Mouse (Mus musculus) heart, postnatal 0 days (tissue): Measurements from ENCODE around the gene Ado. TPM values are rescaled to one million over a fixed set of nuclear protein-coding genes. Genes with fewer than 3 reads are reported as not detected.

Experiments used
- ATAC-seq: fragments of 200-750 bp; cut with Nextera tagmentation; 2 replicates; pipeline ENCODE4 v1.8.0; 2017; ENCODE audit warnings: low read depth, moderate number of reproducible peaks, moderate library complexity; ENCODE audit not compliant: insufficient read depth
- DNase-seq: peaks from one replicate; pipeline ENCODE4 v3.0.0-alpha.2; 2016; ENCODE audit warnings: low spot score
- H3K27ac ChIP-seq: fragments of 300-500 bp; sonication (generic); 2 replicates; pipeline ENCODE4 v1.5.1; 2014; ENCODE audit warnings: low read depth, mild to moderate bottlenecking
- H3K27me3 ChIP-seq: fragments of 300-500 bp; sonication (generic); 2 replicates; pipeline ENCODE4 v1.6.1; 2014; ENCODE audit warnings: low read length, mixed read lengths; ENCODE audit not compliant: control insufficient read depth, insufficient read depth
- H3K36me3 ChIP-seq: fragments of 300-500 bp; sonication (generic); replicated peaks from 2 replicates; pipeline ENCODE4 v1.6.1; 2014; ENCODE audit warnings: low read length, mixed read lengths; ENCODE audit not compliant: control insufficient read depth, insufficient read depth
- H3K4me1 ChIP-seq: fragments of 300-500 bp; sonication (generic); 2 replicates; pipeline ENCODE4 v1.6.1; 2014; ENCODE audit warnings: antibody characterized with exemption; ENCODE audit not compliant: control insufficient read depth, insufficient read depth
- H3K4me2 ChIP-seq: fragments of 300-500 bp; sonication (generic); 2 replicates; pipeline ENCODE4 v1.6.1; 2014; ENCODE audit warnings: low read depth, mild to moderate bottlenecking, low read length, moderate library complexity
- H3K4me3 ChIP-seq: fragments of 300-500 bp; sonication (generic); 2 replicates; pipeline ENCODE4 v1.5.1; 2014; ENCODE audit warnings: low read depth, low read length
- H3K9ac ChIP-seq: fragments of 300-500 bp; sonication (generic); replicated peaks from 2 replicates; pipeline ENCODE4 v1.6.1; 2014; ENCODE audit warnings: low read depth, low read length, mixed read lengths
- H3K9me3 ChIP-seq: fragments of 300-500 bp; sonication (generic); replicated peaks from 2 replicates; pipeline ENCODE4 v1.6.1; 2016; ENCODE audit warnings: low read length; ENCODE audit not compliant: control insufficient read depth
- CTCF ChIP-seq: IDR thresholded peaks from 2 replicates; pipeline ENCODE4 v1.5.1; 2016; ENCODE audit warnings: antibody characterized with exemption, control low read depth, low read depth
- EP300 ChIP-seq: IDR thresholded peaks from 2 replicates; pipeline ENCODE4 v1.6.1; 2016; ENCODE audit warnings: antibody characterized with exemption, low read depth
- WGBS: fragments of 180-500 bp; shearing (Covaris S2); extraction: QIAGEN DNeasy Blood & Tissue Kit; methylation state at CpG from one replicate; pipeline ENCODE4 v1.1.7; 2014; 5-methylcytosine and 5-hydroxymethylcytosine counted together
- polyA plus RNA-seq: library from polyadenylated mRNA; unstranded; fragments of >200 nt; fragmentation: Nextera tagmentation; extraction: Ambion mirVana; gene quantifications from 2 replicates; pipeline ENCODE4 v1.2.1, GENCODE M21; 2015
- total RNA-seq: library from RNA; depleted of rRNA; stranded (reverse); fragments of >200 nt; gene quantifications from 2 replicates; pipeline ENCODE4 v1.2.3, GENCODE M21; 2014; ENCODE audit warnings: low replicate concordance

The Ado gene
- total and polyA plus RNA-seq, 2 experiments from 2014 or later, result 28.9 to 29.9 TPM

DNA sequence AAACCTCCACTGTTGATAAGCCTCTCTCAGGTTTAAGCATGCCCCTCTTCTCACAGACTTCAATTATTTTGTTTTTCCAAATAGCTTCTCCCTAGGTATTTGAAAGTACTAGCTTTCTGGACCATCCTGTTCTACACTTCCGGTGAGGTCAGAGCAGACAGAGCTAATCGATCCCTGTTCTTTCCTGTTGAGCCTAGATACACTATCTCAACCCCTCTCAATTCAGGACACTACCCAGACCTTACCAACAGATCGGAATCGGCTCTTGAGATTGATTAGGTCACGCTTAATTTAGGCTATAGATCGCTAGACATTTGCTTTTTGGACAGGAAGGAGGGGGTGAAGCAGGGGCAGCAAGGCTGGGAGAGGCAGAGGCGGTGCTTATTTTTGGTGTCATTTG lies 35.9 kb downstream of the Ado start:
- Histone ChIP-seq H3K9ac (no peak overlapping the region), H3K27ac (no peak overlapping the region), H3K4me3 (no peak overlapping the region), H3K4me2 (no peak overlapping the region), H3K27me3 (no peaks in the 10 kb centered on the region), H3K4me1 (no peaks in the 10 kb centered on the region), H3K36me3 (no peaks in the 10 kb centered on the region), H3K9me3 (no peaks in the 10 kb centered on the region)
- WGBS, result 41% methylated on average over 7 of the region's 7 CpGs
- TF ChIP-seq CTCF (no peak), EP300 (no peak)
- DNase-seq (no peak), ATAC-seq (no peak)

DNA sequence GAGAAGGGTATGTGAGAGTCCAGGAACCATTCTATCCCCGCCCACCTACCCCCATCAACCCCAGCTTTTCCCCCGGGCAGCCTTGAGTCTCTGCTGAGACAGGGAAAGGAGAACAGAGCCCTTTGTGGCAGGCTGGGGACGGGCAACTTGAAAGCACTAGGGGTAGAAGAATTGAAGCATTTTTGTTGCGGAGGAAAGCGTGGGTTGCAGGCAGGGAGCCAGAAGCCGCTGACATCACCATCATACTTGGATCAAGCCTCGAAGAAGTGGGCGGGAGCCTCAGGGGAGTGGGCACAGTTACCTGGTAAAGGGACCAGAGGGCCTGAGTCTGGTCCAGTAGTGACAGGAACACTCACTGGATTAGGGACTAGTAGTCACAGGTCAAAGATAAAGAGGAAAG lies 36.5 kb downstream of the Ado start:
- Histone ChIP-seq H3K9ac (no peak overlapping the region), H3K27me3 (no peaks in the 10 kb centered on the region), H3K4me3 (no peak overlapping the region), H3K27ac (no peak overlapping the region), H3K36me3 (no peaks in the 10 kb centered on the region), H3K4me1 (no peaks in the 10 kb centered on the region), H3K4me2 (no peak overlapping the region), H3K9me3 (no peaks in the 10 kb centered on the region)
- DNase-seq, result no peak
- WGBS, result 62% methylated on average over 8 of the region's 8 CpGs
- no peak for ATAC-seq
- no peak for TF ChIP-seq EP300
- TF ChIP-seq CTCF, result no peak

DNA sequence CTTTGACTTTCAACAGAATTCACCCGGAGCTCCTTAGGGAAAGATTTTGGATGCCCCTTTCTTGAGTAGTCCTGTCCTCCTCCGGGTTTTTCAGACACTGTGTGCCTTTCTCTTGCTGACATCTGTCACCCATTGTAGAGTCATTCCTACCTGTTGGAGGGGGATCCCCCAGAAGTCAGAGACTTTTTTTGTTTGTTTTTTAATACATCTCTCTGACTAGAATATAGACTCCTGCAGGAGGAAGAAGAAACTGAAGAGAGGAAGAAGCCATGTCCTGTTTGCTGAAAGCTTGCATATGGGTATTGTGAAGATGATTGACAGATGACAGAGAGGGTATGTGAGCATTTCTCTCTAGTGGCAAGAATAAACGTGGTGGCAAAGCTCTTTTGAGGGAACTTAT lies 43.5 kb downstream of the Ado start:
- Histone ChIP-seq H3K27ac (no peak overlapping the region), H3K4me2 (no peak overlapping the region), H3K9me3 (no peaks in the 10 kb centered on the region), H3K4me3 (no peak overlapping the region), H3K36me3 (no peaks in the 10 kb centered on the region), H3K9ac (no peak overlapping the region), H3K27me3 (no peaks in the 10 kb centered on the region), H3K4me1 (no peaks in the 10 kb centered on the region)
- 54% methylated on average over 3 of the region's 3 CpGs for WGBS
- ATAC-seq (no peak), DNase-seq (no peak)
- TF ChIP-seq EP300 (no peak), CTCF (no peak)

DNA sequence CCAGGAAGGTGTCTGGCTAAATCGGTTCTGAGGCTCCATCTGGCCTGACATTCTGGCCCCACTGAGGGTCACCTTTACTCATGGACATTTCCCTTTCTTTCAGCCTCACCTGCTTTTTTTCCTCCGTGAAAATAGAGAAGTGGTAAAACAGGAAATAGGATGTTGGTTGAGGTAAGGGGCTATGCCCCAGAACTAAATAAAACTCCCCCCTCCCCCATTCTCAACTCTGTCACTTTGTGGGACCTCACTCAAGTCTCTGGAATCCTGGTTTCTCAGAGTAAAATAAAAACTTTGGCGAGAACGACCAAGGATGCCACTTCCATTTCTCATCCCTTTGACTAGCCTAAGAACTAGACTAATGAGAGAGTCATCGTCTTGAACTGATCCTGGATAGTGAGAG lies 44.7 kb downstream of the Ado start:
- Histone ChIP-seq H3K4me1 (no peaks in the 10 kb centered on the region), H3K9ac (no peak overlapping the region), H3K27ac (peak overlapping the region; percentile 7; the same call in 1 of the 2 replicates), H3K4me3 (no peak overlapping the region), H3K36me3 (no peaks in the 10 kb centered on the region), H3K9me3 (no peaks in the 10 kb centered on the region), H3K27me3 (no peaks in the 10 kb centered on the region), H3K4me2 (peak overlapping the region; percentile 5; the same call in 1 of the 2 replicates)
- no peak for TF ChIP-seq EP300
- no peak for TF ChIP-seq CTCF
- DNase-seq (no peak), ATAC-seq (no peak)
- 53% methylated on average over 5 of the region's 5 CpGs for WGBS

DNA sequence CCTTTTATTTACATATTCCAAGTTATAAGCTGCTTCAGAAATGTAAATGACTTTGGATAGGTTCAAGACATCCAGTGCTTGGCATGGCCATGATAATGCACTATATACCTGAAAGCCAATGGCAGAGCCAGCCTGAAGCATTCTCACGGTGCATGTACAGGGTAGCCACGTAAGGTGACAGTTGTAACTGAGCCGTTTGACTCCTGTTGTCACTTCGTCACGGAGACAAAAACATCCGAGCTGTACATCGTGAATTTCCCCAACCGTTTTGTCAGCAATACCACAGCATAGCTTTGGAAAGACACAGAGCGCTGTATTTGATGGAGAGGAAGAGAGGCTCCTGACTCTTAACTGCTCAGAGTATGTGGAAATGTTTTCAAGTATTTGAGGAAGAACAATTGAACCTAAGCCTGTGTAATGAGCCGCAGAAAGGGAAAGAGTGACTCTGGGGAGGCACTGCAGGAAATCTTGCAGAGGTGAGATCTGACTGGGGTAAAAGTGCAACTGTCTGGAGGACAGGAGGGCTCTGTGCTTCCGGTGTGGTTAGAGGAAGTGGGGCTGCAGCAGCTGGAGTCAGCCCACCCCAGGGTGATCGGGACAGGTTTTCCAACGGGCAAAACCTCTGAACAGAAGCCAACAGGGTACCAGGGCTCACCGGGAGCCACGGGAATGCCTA lies 45.3 kb downstream of the Ado start:
- Histone ChIP-seq H3K36me3 (no peaks in the 10 kb centered on the region), H3K4me2 (peak overlapping the region; percentile 5; the same call in 1 of the 2 replicates), H3K9ac (no peak overlapping the region), H3K9me3 (no peaks in the 10 kb centered on the region), H3K27ac (peak overlapping the region; percentile 7; the same call in 1 of the 2 replicates), H3K27me3 (no peaks in the 10 kb centered on the region), H3K4me3 (no peak overlapping the region), H3K4me1 (no peaks in the 10 kb centered on the region)
- DNase-seq (no peak), ATAC-seq (no peak)
- TF ChIP-seq CTCF, result no peak
- WGBS, result 50% methylated on average over 15 of the region's 15 CpGs

DNA sequence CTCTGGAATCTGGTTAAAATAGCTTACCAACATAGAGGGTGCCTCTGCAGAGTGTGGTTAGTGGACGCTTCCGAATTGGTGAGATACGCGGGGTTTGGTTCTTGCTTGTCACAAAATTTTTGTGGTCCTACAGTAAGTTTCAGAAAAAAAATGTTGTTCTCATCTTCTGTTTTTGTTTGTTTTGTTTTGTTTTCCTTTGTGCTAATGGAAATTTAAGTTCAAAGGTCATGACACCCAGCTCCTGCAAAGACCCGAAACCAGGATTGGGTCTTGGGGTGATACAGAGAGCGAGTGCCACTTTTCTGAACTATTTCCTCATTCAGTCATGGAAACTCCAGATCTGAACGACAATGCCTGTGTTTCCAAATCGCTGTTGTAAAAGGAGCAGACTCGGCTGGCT lies 50.8 kb downstream of the Ado start:
- WGBS, result 84% methylated on average over 9 of the region's 9 CpGs
- Histone ChIP-seq H3K27me3 (no peaks in the 10 kb centered on the region), H3K4me1 (no peaks in the 10 kb centered on the region), H3K27ac (no peak overlapping the region), H3K4me2 (no peak overlapping the region), H3K36me3 (no peaks in the 10 kb centered on the region), H3K9me3 (no peaks in the 10 kb centered on the region), H3K4me3 (no peak overlapping the region), H3K9ac (no peak overlapping the region)
- DNase-seq (no peak), ATAC-seq (no peak)
- no peak for TF ChIP-seq EP300
- no peak for TF ChIP-seq CTCF
